Mouse (Mus musculus) forebrain, postnatal 0 days (tissue): ENCODE data around the gene Pth2. TPM values are rescaled to one million over a fixed set of nuclear protein-coding genes. Genes with fewer than 3 reads are reported as not detected.
"Not testable (repeated sequence)": the region's sequence is repeated elsewhere in the genome, so short reads cannot be mapped to it uniquely, and the experiment has no call there.

Experiments
- ATAC-seq: fragments of 200-750 bp; cut with Nextera tagmentation; 2 replicates; pipeline ENCODE4 v1.8.0; 2017; ENCODE audit warnings: mild to moderate bottlenecking, moderate library complexity
- DNase-seq: peaks from one replicate; pipeline ENCODE4 v3.0.0-alpha.2; 2015
- H3K27ac ChIP-seq: fragments of 300-500 bp; sonication (generic); 2 replicates; pipeline ENCODE4 v1.5.1; 2014; ENCODE audit warnings: low read depth, mild to moderate bottlenecking, antibody characterized with exemption, low read length, moderate library complexity, mixed read lengths
- H3K27me3 ChIP-seq: fragments of 300-500 bp; sonication (generic); 2 replicates; pipeline ENCODE4 v1.6.1; 2014; ENCODE audit warnings: mild to moderate bottlenecking, low read length, mixed read lengths; ENCODE audit not compliant: insufficient read depth
- H3K36me3 ChIP-seq: fragments of 300-500 bp; sonication (generic); 2 replicates; pipeline ENCODE4 v1.6.1; 2014; ENCODE audit warnings: mild to moderate bottlenecking, moderate library complexity; ENCODE audit not compliant: insufficient read depth
- H3K4me1 ChIP-seq: fragments of 300-500 bp; sonication (generic); 2 replicates; pipeline ENCODE4 v1.6.1; 2014; ENCODE audit warnings: antibody characterized with exemption; ENCODE audit not compliant: insufficient read depth
- H3K4me2 ChIP-seq: fragments of 300-500 bp; sonication (generic); 2 replicates; pipeline ENCODE4 v1.6.1; 2014; ENCODE audit warnings: low read depth, mild to moderate bottlenecking, moderate library complexity
- H3K4me3 ChIP-seq: fragments of 300-500 bp; sonication (generic); 2 replicates; pipeline ENCODE4 v1.5.1; 2014; ENCODE audit warnings: low read depth, low read length, mixed read lengths
- H3K9ac ChIP-seq: fragments of 300-500 bp; sonication (generic); 2 replicates; pipeline ENCODE4 v1.6.1; 2014; ENCODE audit warnings: mild to moderate bottlenecking
- H3K9me3 ChIP-seq: fragments of 300-500 bp; sonication (generic); 2 replicates; pipeline ENCODE4 v1.6.1; 2016; ENCODE audit warnings: low read length
- CTCF ChIP-seq: sonication (generic); IDR thresholded peaks from 2 replicates; pipeline ENCODE4 v1.5.1; 2016; ENCODE audit warnings: antibody characterized with exemption, control low read depth, low read depth
- WGBS: fragments of 180-500 bp; shearing (Covaris S2); extraction: QIAGEN DNeasy Blood & Tissue Kit; methylation state at CpG from one replicate; pipeline ENCODE4 v1.1.7; 2014; 5-methylcytosine and 5-hydroxymethylcytosine counted together
- polyA plus RNA-seq: library from polyadenylated mRNA; unstranded; fragments of >200 nt; fragmentation: Nextera tagmentation; extraction: Ambion mirVana; gene quantifications from 2 replicates; pipeline ENCODE4 v1.2.1, GENCODE M21; 2015
- total RNA-seq: library from RNA; depleted of rRNA; stranded (reverse); fragments of >200 nt; gene quantifications from 2 replicates; pipeline ENCODE4 v1.2.3, GENCODE M21; 2014

Pth2 gene
- total and polyA plus RNA-seq, 2 experiments from 2014 or later, result 0.48 TPM; not detected in 1

DNA sequence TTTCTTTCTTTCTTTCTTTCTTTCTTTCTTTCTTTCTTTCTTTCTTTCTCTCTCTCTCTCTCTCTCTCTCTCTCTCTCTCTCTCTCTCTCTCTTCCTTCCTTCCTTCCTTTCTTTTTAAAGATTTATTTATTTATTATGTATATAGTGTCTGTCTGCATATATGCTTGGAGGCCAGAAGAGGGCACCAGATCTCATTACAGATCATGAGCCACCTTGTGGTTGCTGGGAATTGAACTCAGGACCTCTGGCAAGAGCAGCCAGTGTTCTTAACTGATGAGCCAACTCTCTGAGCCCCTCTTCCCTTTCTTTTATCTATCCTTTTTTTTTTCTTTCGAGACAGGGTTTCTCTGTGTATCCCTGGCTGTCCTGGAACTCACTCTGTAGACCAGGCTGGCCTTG lies 7.0 kb upstream of the Pth2 start:
- H3K27me3 ChIP-seq, result peaks cover 45% of the 10 kb centered on the region
- H3K4me2 ChIP-seq, ATAC-seq, H3K4me3 ChIP-seq, H3K9me3 ChIP-seq, H3K9ac ChIP-seq, H3K36me3 ChIP-seq, DNase-seq, H3K4me1 ChIP-seq, H3K27ac ChIP-seq: not testable (repeated sequence)
- TF ChIP-seq CTCF, result peak; percentile 61
- WGBS, result 58% methylated on average over 1 of the region's 1 CpGs

DNA sequence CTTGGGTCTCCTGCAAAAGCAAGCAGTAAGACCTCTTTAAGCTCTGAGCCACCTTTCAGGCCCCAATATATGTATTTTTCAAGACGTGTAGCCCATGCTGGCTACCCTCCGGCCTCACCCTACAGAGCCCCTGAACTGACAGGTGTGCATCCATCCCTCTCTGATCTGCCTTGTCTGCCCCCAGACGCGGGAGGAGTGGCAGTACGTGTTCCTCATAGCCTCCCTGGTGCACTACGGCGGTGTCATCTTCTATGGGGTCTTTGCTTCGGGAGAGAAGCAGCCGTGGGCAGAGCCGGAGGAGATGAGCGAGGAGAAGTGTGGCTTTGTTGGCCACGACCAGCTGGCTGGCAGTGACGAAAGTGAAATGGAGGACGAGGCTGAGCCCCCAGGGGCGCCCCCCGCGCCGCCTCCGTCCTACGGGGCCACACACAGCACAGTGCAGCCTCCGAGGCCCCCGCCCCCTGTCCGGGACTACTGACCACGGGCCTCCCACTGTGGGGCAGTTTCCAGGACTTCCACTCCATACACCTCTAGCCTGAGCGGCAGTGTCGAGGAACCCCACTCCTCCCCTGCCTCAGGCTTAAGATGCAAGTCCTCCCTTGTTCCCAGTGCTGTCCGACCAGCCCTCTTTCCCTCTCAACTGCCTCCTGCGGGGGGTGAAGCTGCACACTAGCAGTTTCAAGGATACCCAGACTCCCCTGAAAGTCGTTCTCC lies 6.1 kb upstream of the Pth2 start:
- Histone ChIP-seq H3K9ac (no peak overlapping the region), H3K4me2 (no peak overlapping the region), H3K27ac (no peak overlapping the region), H3K4me1 (no peaks in the 10 kb centered on the region; the same call in 1 of the 2 replicates), H3K27me3 (peaks cover 55% of the 10 kb centered on the region), H3K36me3 (no peaks in the 10 kb centered on the region), H3K4me3 (no peak overlapping the region), H3K9me3 (no peaks in the 10 kb centered on the region)
- 6% methylated on average over 28 of the region's 29 CpGs for WGBS
- no peak for TF ChIP-seq CTCF
- DNase-seq (no peak), ATAC-seq (0 out of 2 replicates have a peak, but pooled peaks have one; percentile 32)

DNA sequence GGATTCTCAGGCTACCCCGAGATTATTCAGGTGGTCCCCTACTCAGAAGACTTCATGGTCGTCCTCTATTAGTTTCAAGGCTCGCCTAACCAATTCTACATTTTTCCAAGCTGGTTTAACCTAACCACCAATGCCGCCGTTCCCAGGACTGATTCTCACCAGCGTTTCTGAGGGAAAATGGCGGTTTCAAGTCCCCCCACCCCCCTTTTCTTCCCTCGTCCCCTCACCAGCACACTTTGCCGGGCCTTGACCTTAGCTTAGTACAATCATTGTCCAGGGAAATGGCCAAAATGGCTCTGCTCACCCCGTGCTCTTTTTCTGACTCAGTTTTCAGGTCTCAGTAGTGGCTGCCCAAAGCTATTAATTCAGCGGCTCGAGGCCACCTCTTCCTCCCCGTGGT lies 5.4 kb upstream of the Pth2 start:
- Histone ChIP-seq H3K4me2 (no peak overlapping the region), H3K4me1 (no peaks in the 10 kb centered on the region; the same call in 1 of the 2 replicates), H3K27me3 (peaks cover 61% of the 10 kb centered on the region), H3K36me3 (no peaks in the 10 kb centered on the region), H3K9ac (no peak overlapping the region), H3K27ac (no peak overlapping the region), H3K4me3 (no peak overlapping the region), H3K9me3 (no peaks in the 10 kb centered on the region)
- no peak for TF ChIP-seq CTCF
- 2% methylated on average over 13 of the region's 13 CpGs for WGBS
- ATAC-seq, result no peak
- DNase-seq, result no peak

DNA sequence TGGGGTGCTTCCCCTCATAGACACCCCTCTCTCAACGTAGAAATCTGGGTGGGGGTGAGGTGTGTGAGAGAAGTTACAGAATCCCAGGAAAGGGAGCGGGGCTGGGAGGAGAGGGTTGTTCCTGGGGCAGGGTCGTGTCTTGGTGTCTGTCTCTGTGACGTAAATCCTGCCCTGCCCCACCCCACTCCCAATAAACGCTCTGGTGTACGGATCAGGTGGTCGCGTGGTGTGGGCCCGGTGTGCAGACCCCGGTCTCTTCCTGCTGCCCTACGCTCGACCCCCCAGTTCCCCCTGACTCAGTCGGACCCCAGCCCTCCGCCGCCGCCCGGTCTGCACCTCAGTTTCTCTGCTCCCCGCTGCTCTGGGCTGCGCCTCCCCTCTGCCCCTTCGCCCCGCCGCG lies 4.9 kb upstream of the Pth2 start:
- peak overlapping the region; percentile 36 for H3K4me2 ChIP-seq
- no peak overlapping the region for H3K27ac ChIP-seq
- DNase-seq (no peak), ATAC-seq (no peak)
- peak overlapping the region; percentile 22 for H3K4me3 ChIP-seq
- H3K36me3 ChIP-seq, result no peaks in the 10 kb centered on the region
- no peaks in the 10 kb centered on the region; the same call in 1 of the 2 replicates for H3K4me1 ChIP-seq
- WGBS, result under 1% methylated on average over 23 of the region's 23 CpGs
- H3K27me3 ChIP-seq, result peaks cover 67% of the 10 kb centered on the region
- TF ChIP-seq CTCF, result no peak
- no peaks in the 10 kb centered on the region for H3K9me3 ChIP-seq
- H3K9ac ChIP-seq, result 0 out of 2 replicates have a peak overlapping the region, but pooled peaks have one; percentile 6

DNA sequence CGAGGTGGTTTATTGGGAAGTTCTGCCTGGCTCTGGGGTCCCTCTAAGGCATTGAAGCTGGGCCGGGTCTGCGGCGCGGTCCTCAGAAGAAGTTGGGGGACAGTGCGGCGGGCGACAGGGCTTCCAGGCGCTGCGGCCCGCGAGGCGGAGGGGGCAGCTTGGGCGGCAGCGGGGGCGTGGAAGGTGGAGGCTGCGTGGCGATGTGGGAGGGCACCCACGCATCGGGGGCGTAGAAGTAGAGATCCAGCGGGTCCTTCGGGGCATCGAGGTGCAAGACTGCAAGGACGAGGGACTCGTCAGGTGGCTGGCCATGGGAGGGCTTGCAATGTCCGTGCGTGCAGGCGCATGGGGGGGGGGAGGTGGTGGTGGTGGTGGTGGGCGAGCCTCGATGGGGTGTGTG lies 4.4 kb upstream of the Pth2 start:
- H3K4me2 ChIP-seq, result peak overlapping the region; percentile 36
- no peaks in the 10 kb centered on the region for H3K36me3 ChIP-seq
- no peak overlapping the region for H3K27ac ChIP-seq
- no peak for DNase-seq
- H3K4me3 ChIP-seq, result peak overlapping the region; percentile 22
- H3K9me3 ChIP-seq, result no peaks in the 10 kb centered on the region
- H3K9ac ChIP-seq, result 0 out of 2 replicates have a peak overlapping the region, but pooled peaks have one; percentile 6
- no peak for TF ChIP-seq CTCF
- no peaks in the 10 kb centered on the region; the same call in 1 of the 2 replicates for H3K4me1 ChIP-seq
- ATAC-seq, result no peak
- peaks cover 71% of the 10 kb centered on the region for H3K27me3 ChIP-seq
- WGBS, result 6% methylated on average over 26 of the region's 31 CpGs

DNA sequence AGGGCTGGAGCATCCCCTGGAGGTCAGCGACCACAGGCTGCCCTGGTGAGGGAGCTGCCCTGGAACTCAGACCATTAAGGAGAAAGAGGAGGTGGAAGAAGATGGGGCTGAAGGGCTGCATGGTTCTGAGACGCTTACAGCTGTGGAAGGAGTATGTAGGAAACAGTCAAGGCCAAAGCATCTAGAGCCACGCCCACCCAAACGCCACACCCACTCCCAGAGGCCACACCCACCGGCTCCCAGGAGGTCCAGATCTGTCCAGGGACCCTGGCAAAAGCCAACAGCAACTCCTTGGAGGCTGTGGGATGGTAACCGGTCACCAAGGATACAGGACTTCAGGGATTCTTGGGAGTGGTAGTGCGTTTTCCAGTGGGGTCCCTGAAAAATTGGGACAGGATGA lies 2.2 kb upstream of the Pth2 start:
- DNase-seq (no peak), ATAC-seq (no peak)
- Histone ChIP-seq H3K27ac (no peak overlapping the region), H3K4me3 (no peak overlapping the region), H3K27me3 (peaks cover 91% of the 10 kb centered on the region), H3K4me2 (no peak overlapping the region), H3K36me3 (no peaks in the 10 kb centered on the region), H3K9me3 (no peaks in the 10 kb centered on the region), H3K9ac (no peak overlapping the region), H3K4me1 (no peaks in the 10 kb centered on the region; the same call in 1 of the 2 replicates)
- 32% methylated on average over 7 of the region's 7 CpGs for WGBS
- TF ChIP-seq CTCF, result no peak

DNA sequence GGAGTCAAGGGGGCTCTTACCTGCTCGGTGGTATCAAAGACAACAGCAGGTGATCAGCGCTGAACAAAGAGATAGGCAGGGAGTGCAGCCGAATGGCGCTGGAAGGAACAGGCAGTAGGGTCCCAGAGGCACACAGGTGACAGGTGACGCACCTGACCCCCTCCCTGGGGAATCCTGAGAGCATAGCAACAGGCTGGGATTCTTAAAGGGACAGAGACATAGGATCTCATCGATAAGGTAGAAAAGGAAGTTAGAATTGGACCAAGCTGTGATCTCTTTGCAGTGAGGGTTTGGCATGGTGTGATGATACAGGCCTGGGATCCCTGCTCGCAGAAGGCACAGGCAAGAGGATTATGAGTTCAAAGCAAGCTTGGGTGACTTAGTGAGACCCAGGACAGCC lies 1.3 kb upstream of the Pth2 start, which contains the start of gene Gfy:
Gene Gfy, minus strand, starts transcription at position 101 of the 400 bp plus-strand sequence.
- TF ChIP-seq CTCF, result no peak
- Histone ChIP-seq H3K4me3 (no peak within 1 kb of the TSS), H3K4me1 (no peaks in the 10 kb centered on the region; the same call in 1 of the 2 replicates), H3K9me3 (no peaks in the 10 kb centered on the region), H3K36me3 (no peaks in the 10 kb centered on the region), H3K27me3 (peaks cover 92% of the 10 kb centered on the region), H3K9ac (no peak within 1 kb of the TSS), H3K27ac (no peak within 1 kb of the TSS), H3K4me2 (no peak within 1 kb of the TSS)
- WGBS, result 23% methylated on average over 7 of the region's 7 CpGs
- DNase-seq, result no peak
- no peak for ATAC-seq
